Mouse (Mus musculus): Measurements from ENCODE around the gene Gsk3a.

DNA sequence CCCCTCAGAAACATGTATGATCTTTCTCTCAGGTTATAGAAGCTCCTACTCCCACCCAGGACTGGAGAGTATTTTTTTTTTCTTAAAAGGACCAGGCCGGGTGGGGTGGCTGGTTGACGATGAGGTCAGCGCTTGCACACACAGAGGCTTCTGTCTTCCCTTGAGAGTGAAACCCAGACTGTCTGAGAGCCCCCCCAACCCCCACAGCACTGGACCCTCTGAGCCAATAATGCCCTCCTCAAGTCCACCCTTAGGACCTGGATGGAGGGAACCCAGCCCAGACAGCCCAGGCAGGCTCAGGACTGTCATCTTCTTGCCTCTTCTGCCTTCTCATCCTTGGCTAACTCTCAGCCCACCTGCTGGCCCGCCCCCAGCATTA lies 9.1 kb upstream of the Gsk3a start:
- TF ChIP-seq POLR2A (IDR thresholded peaks at IDR 0.05; ENCODE audit: control insufficient read depth, low read depth, low read length) (no peak), CTCF (IDR thresholded peaks at IDR 0.05; ENCODE audit: control insufficient read depth, insufficient read depth, insufficient replicate concordance, low read depth, low read length) (no peak)
